Comparison of ENCODE assay signal across 10 mouse cellular contexts in genomic region chr5:92905146-92905545, GRCm38 (mm10).
DNase-seq lines count a peak whose midpoint lies in the region; ATAC-seq lines count a peak whose summit lies in the region.
"Had no signal": no experiment of that assay in that cellular context is flagged by ENCODE, and none has a peak within 500 bp of the region (broad histone marks: within the 10 kb centered on the region; RNA-seq: fewer than 3 reads in every experiment).

No protein-coding gene starts in this region.

- H3K27ac ChIP-seq in kidney, embryonic 15.5 days, result peak overlapping the region; percentile 59
- H3K27ac ChIP-seq in forebrain, embryonic 14.5 days (ENCODE audit: low read depth, low read length), result peak overlapping the region; percentile 73
- H3K27ac ChIP-seq in intestine, embryonic 15.5 days, result 0 out of 2 replicates have a peak overlapping the region, but pooled peaks have one; percentile 44
- H3K27ac ChIP-seq in neural tube, embryonic 12.5 days, result 0 out of 2 replicates have a peak overlapping the region, but pooled peaks have one; percentile 38
- H3K27ac ChIP-seq: embryonic facial prominence, embryonic 15.5 days; liver, embryonic 15.5 days had no signal

- no peaks in the 10 kb centered on the region for H3K27me3 ChIP-seq in kidney, embryonic 15.5 days
- H3K27me3 ChIP-seq in forebrain, embryonic 14.5 days (replicated peaks; ENCODE audit: control insufficient read depth, insufficient read depth, low read length), result no peaks in the 10 kb centered on the region
- no peaks in the 10 kb centered on the region for H3K27me3 ChIP-seq in intestine, embryonic 15.5 days (replicated peaks)
- no peaks in the 10 kb centered on the region for H3K27me3 ChIP-seq in neural tube, embryonic 12.5 days (replicated peaks)
- H3K27me3 ChIP-seq: embryonic facial prominence, embryonic 15.5 days had no signal

- no peak for ATAC-seq in kidney, embryonic 15.5 days (replicated peaks; ENCODE audit: low FRiP score)
- ATAC-seq in forebrain, embryonic 14.5 days, result peak; percentile 32; the same call in 1 of the 2 replicates
- ATAC-seq in intestine, embryonic 15.5 days, result no peak
- ATAC-seq in neural tube, embryonic 12.5 days (ENCODE audit: low FRiP score, low read depth), result peak; percentile 30; the same call in 1 of the 2 replicates

- H3K9ac ChIP-seq in kidney, embryonic 15.5 days, result no peak overlapping the region
- peak overlapping the region; percentile 42; the same call in 1 of the 2 replicates for H3K9ac ChIP-seq in forebrain, embryonic 14.5 days (ENCODE audit: low read length)
- H3K9ac ChIP-seq in intestine, embryonic 15.5 days, result no peak overlapping the region
- peak overlapping the region; percentile 38; the same call in 1 of the 2 replicates for H3K9ac ChIP-seq in neural tube, embryonic 12.5 days
- H3K9ac ChIP-seq: embryonic facial prominence, embryonic 15.5 days; liver, embryonic 15.5 days had no signal

- peaks cover 6% of the 10 kb centered on the region; the same call in 1 of the 2 replicates for H3K9me3 ChIP-seq in kidney, embryonic 15.5 days (replicated peaks)
- no peaks in the 10 kb centered on the region for H3K9me3 ChIP-seq in forebrain, embryonic 14.5 days (replicated peaks; ENCODE audit: control insufficient read depth, low read length)
- no peaks in the 10 kb centered on the region for H3K9me3 ChIP-seq in intestine, embryonic 15.5 days
- peaks cover 7% of the 10 kb centered on the region for H3K9me3 ChIP-seq in neural tube, embryonic 12.5 days
- H3K9me3 ChIP-seq: embryonic facial prominence, embryonic 15.5 days; liver, embryonic 15.5 days had no signal

- no peak overlapping the region for H3K4me3 ChIP-seq in kidney, embryonic 15.5 days (replicated peaks)
- no peak overlapping the region for H3K4me3 ChIP-seq in forebrain, embryonic 14.5 days (ENCODE audit: low read depth, low read length)
- no peak overlapping the region for H3K4me3 ChIP-seq in intestine, embryonic 15.5 days (replicated peaks)
- no peak overlapping the region for H3K4me3 ChIP-seq in neural tube, embryonic 12.5 days
- H3K4me3 ChIP-seq: embryonic facial prominence, embryonic 15.5 days; liver, embryonic 15.5 days had no signal

- DNase-seq in kidney, adult 9 months, result no peak
- no peak for DNase-seq in forebrain, embryonic 14.5 days (ENCODE audit: low spot score)
- no peak for DNase-seq in natural killer cell, adult 2 months (ENCODE audit: low spot score in 2 of 2)
- no peak for DNase-seq in left cerebral cortex, adult 8-10 months (ENCODE audit: low spot score in 2 of 2)
- no peak for DNase-seq in yolk sac, embryonic 10.5 days (ENCODE audit: low spot score)

- WGBS in kidney, embryonic 15.5 days, result 67% methylated on average over 9 of the region's 9 CpGs
- WGBS in forebrain, embryonic 14.5 days, result 29% methylated on average over 9 of the region's 9 CpGs
- 61% methylated on average over 9 of the region's 9 CpGs for WGBS in intestine, embryonic 15.5 days
- 51% methylated on average over 9 of the region's 9 CpGs for WGBS in neural tube, embryonic 12.5 days

- peaks cover 30% of the 10 kb centered on the region for H3K4me1 ChIP-seq in kidney, embryonic 15.5 days
- H3K4me1 ChIP-seq in forebrain, embryonic 14.5 days (ENCODE audit: control insufficient read depth, insufficient read depth, low read length), result peaks cover 15% of the 10 kb centered on the region
- H3K4me1 ChIP-seq in intestine, embryonic 15.5 days (replicated peaks), result peaks cover 19% of the 10 kb centered on the region
- peaks cover 18% of the 10 kb centered on the region for H3K4me1 ChIP-seq in neural tube, embryonic 12.5 days
- H3K4me1 ChIP-seq: liver, embryonic 15.5 days had no signal

- H3K4me2 ChIP-seq in kidney, embryonic 15.5 days, result 0 out of 2 replicates have a peak overlapping the region, but pooled peaks have one; percentile 3
- peak overlapping the region; percentile 1 for H3K4me2 ChIP-seq in forebrain, embryonic 14.5 days (ENCODE audit: low read length)
- no peak overlapping the region for H3K4me2 ChIP-seq in intestine, embryonic 15.5 days (replicated peaks)
- peak overlapping the region; percentile 40 for H3K4me2 ChIP-seq in neural tube, embryonic 12.5 days (replicated peaks)
- H3K4me2 ChIP-seq: embryonic facial prominence, embryonic 15.5 days; liver, embryonic 15.5 days had no signal

- H3K36me3 ChIP-seq in kidney, embryonic 15.5 days, result peaks cover 12% of the 10 kb centered on the region
- no peaks in the 10 kb centered on the region for H3K36me3 ChIP-seq in forebrain, embryonic 14.5 days (ENCODE audit: control insufficient read depth, insufficient read depth, low read length)
- H3K36me3 ChIP-seq in intestine, embryonic 15.5 days, result peaks cover 13% of the 10 kb centered on the region
- peaks cover 8% of the 10 kb centered on the region; the same call in 1 of the 2 replicates for H3K36me3 ChIP-seq in neural tube, embryonic 12.5 days
- H3K36me3 ChIP-seq: embryonic facial prominence, embryonic 15.5 days; liver, embryonic 15.5 days had no signal

Comparison
In these comparisons a context has a peak if more than half of its experiments do, and no peak if none do; other contexts are left out.
1. ATAC-seq: peak in forebrain, embryonic 14.5 days (single experiment) and neural tube, embryonic 12.5 days (single experiment); none in kidney, embryonic 15.5 days (single experiment) and intestine, embryonic 15.5 days (single experiment).
2. H3K9ac ChIP-seq: peak in forebrain, embryonic 14.5 days (single experiment) and neural tube, embryonic 12.5 days (single experiment); none in kidney, embryonic 15.5 days (single experiment) and intestine, embryonic 15.5 days (single experiment).
3. Peak in every context shown above with its lines, with median percentiles within 50 percentile points of each other: H3K27ac ChIP-seq.